Mouse (Mus musculus): Measurements from ENCODE around the gene Wdr90. TPM values are rescaled to one million over a fixed set of nuclear protein-coding genes. Genes with fewer than 3 reads are reported as not detected.

Gene Wdr90
- total and polyA plus RNA-seq, 3 experiments = 1.2 to 8.5 (median 1.3) TPM

GRCm38 (mm10) chr17:25829558-25830017 lies 31.7 kb downstream of the Wdr90 start:
- H3K79me2 ChIP-seq (replicated peaks; ENCODE audit: control insufficient read depth, insufficient read depth, low read length) = no peaks in the 10 kb centered on the region; the same call in 1 of the 2 replicates
- intact Hi-C loops (cut with DNase I) = loop anchor here (5.0 kb wide), 1 partner anchor 38 kb away; the partner anchor contains the start of gene Mcrip2
- peaks cover 12% of the 10 kb centered on the region for H3K4me1 ChIP-seq (ENCODE audit: control insufficient read depth, insufficient read depth, low read length)
- H3K27me3 ChIP-seq (ENCODE audit: control insufficient read depth, insufficient read depth, low read length) = no peaks in the 10 kb centered on the region
- peak overlapping the region; percentile 85; the same call in 1 of the 2 replicates for H3K9ac ChIP-seq (ENCODE audit: low read depth, low read length)
- TF ChIP-seq POLR2A (IDR thresholded peaks at IDR 0.05; ENCODE audit: insufficient read depth, low read depth, low read length) (0 out of 2 replicates have a peak, but pooled peaks have one; percentile 19), EP300 (IDR thresholded peaks at IDR 0.05; ENCODE audit: insufficient read depth, low read depth, low read length) (no peak)
- peak overlapping the region; percentile 83 for H3K4me3 ChIP-seq
- H3K36me3 ChIP-seq (ENCODE audit: control insufficient read depth, insufficient read depth, low read length) = no peaks in the 10 kb centered on the region; the same call in 1 of the 2 replicates
- H3K27ac ChIP-seq = no peak overlapping the region
- 33% methylated on average over 8 of the region's 8 CpGs for WGBS
- DNase-seq = no peak

GRCm38 (mm10) chr17:25828712-25829557 lies 32.4 kb downstream of the Wdr90 start, which contains the start of gene Jmjd8:
TSS of gene Jmjd8 (plus strand) at chr17:25828867.
- TF ChIP-seq EP300 (IDR thresholded peaks at IDR 0.05; ENCODE audit: insufficient read depth, low read depth, low read length) = no peak
- peak; percentile 58 for TF ChIP-seq CTCF (IDR thresholded peaks at IDR 0.05)
- TF ChIP-seq POLR2A (IDR thresholded peaks at IDR 0.05; ENCODE audit: insufficient read depth, low read depth, low read length) = peak; percentile 84
- intact Hi-C loops (cut with DNase I) = no loop called here
- no peaks in the 10 kb centered on the region; the same call in 1 of the 2 replicates for H3K36me3 ChIP-seq (ENCODE audit: control insufficient read depth, insufficient read depth, low read length)
- peak within 1 kb of the TSS; percentile 83 for H3K4me3 ChIP-seq
- peak; percentile 85 to 86 for DNase-seq
- no peaks in the 10 kb centered on the region; the same call in 1 of the 2 replicates for H3K79me2 ChIP-seq (replicated peaks; ENCODE audit: control insufficient read depth, insufficient read depth, low read length)
- peaks cover 16% of the 10 kb centered on the region for H3K4me1 ChIP-seq (ENCODE audit: control insufficient read depth, insufficient read depth, low read length)
- WGBS = under 1% methylated on average over 32 of the region's 32 CpGs
- H3K27me3 ChIP-seq (ENCODE audit: control insufficient read depth, insufficient read depth, low read length) = no peaks in the 10 kb centered on the region
- H3K27ac ChIP-seq = peak within 1 kb of the TSS; percentile 81
- peak within 1 kb of the TSS; percentile 85 for H3K9ac ChIP-seq (ENCODE audit: low read depth, low read length)

DNA sequence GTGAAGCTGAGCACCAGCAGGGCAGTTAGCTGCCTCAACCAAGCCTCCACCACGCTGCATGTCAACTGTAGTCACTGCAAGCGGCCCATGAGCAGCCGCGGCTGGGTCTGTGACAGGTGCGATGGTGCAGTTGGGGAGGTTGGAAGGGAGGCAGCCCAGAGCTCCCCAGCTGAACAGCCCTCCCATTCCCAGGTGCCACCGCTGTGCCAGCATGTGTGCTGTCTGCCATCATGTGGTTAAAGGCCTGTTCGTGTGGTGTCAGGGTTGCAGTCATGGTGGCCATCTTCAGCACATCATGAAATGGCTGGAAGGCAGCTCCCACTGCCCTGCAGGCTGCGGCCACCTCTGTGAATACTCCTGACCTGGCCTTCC lies 33.1 kb downstream of the Wdr90 start:
- H3K4me1 ChIP-seq (ENCODE audit: control insufficient read depth, insufficient read depth, low read length) = peaks cover 17% of the 10 kb centered on the region
- DNase-seq = no peak
- no peak overlapping the region for H3K9ac ChIP-seq (ENCODE audit: low read depth, low read length)
- H3K27ac ChIP-seq = peak overlapping the region; percentile 81
- intact Hi-C loops (cut with DNase I) = no loop called here
- 86% methylated on average over 8 of the region's 8 CpGs for WGBS
- H3K27me3 ChIP-seq (ENCODE audit: control insufficient read depth, insufficient read depth, low read length) = no peaks in the 10 kb centered on the region
- peak overlapping the region; percentile 83 for H3K4me3 ChIP-seq
- no peaks in the 10 kb centered on the region; the same call in 1 of the 2 replicates for H3K79me2 ChIP-seq (replicated peaks; ENCODE audit: control insufficient read depth, insufficient read depth, low read length)
- no peaks in the 10 kb centered on the region; the same call in 1 of the 2 replicates for H3K36me3 ChIP-seq (ENCODE audit: control insufficient read depth, insufficient read depth, low read length)
- TF ChIP-seq POLR2A (IDR thresholded peaks at IDR 0.05; ENCODE audit: insufficient read depth, low read depth, low read length) (no peak), EP300 (IDR thresholded peaks at IDR 0.05; ENCODE audit: insufficient read depth, low read depth, low read length) (no peak), CTCF (IDR thresholded peaks at IDR 0.05) (no peak)

DNA sequence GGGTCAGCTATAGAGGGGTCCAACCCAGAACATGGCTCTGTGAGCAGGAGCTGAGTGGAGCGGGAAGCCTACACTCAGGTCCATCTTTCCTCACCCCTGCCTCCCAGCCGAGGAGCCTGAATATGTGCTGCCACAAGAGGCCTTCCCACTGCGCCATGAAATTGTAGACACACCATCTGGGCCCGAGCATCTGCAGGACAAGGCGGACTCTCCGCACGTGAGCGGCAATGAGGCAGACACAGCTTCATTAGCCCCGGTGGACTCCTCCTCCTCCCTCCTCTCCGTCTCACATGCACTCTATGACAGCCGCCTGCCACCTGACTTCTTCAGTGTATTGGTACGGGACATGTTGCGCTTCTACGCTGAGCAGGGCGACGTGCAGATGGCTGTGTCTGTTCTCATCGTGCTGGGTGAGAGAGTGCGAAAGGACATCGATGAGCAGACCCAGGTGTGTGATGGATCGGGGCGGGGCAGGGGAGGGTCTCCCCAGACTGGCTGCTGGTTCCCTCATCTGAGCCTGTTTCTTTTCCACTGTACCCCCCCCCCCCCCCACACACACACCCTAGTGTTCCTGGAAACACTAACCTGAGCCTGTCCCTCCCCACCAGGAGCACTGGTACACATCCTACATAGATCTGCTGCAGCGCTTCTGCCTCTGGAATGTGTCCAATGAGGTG lies 33.6 kb downstream of the Wdr90 start:
- Histone ChIP-seq H3K27me3 (ENCODE audit: control insufficient read depth, insufficient read depth, low read length) (no peaks in the 10 kb centered on the region), H3K4me1 (ENCODE audit: control insufficient read depth, insufficient read depth, low read length) (peaks cover 17% of the 10 kb centered on the region), H3K79me2 (replicated peaks; ENCODE audit: control insufficient read depth, insufficient read depth, low read length) (no peaks in the 10 kb centered on the region; the same call in 1 of the 2 replicates), H3K27ac (no peak overlapping the region), H3K36me3 (ENCODE audit: control insufficient read depth, insufficient read depth, low read length) (no peaks in the 10 kb centered on the region; the same call in 1 of the 2 replicates), H3K4me3 (no peak overlapping the region), H3K9ac (ENCODE audit: low read depth, low read length) (no peak overlapping the region)
- peak in 1 of 2 experiments; percentile 18 for DNase-seq
- TF ChIP-seq CTCF (IDR thresholded peaks at IDR 0.05) = no peak
- TF ChIP-seq EP300 (IDR thresholded peaks at IDR 0.05; ENCODE audit: insufficient read depth, low read depth, low read length) = no peak
- TF ChIP-seq POLR2A (IDR thresholded peaks at IDR 0.05; ENCODE audit: insufficient read depth, low read depth, low read length) = no peak
- WGBS = 94% methylated on average over 22 of the region's 22 CpGs
- intact Hi-C loops (cut with DNase I) = no loop called here

- DNase-seq = no peak
- no peak overlapping the region for H3K4me3 ChIP-seq
- H3K27me3 ChIP-seq (ENCODE audit: control insufficient read depth, insufficient read depth, low read length) = no peaks in the 10 kb centered on the region
- no peaks in the 10 kb centered on the region; the same call in 1 of the 2 replicates for H3K36me3 ChIP-seq (ENCODE audit: control insufficient read depth, insufficient read depth, low read length)
- no peaks in the 10 kb centered on the region; the same call in 1 of the 2 replicates for H3K79me2 ChIP-seq (replicated peaks; ENCODE audit: control insufficient read depth, insufficient read depth, low read length)
- no peak for TF ChIP-seq CTCF (IDR thresholded peaks at IDR 0.05)
- TF ChIP-seq EP300 (IDR thresholded peaks at IDR 0.05; ENCODE audit: insufficient read depth, low read depth, low read length) = no peak
- no peak for TF ChIP-seq POLR2A (IDR thresholded peaks at IDR 0.05; ENCODE audit: insufficient read depth, low read depth, low read length)
- WGBS = 94% methylated on average over 13 of the region's 13 CpGs
- H3K9ac ChIP-seq (ENCODE audit: low read depth, low read length) = no peak overlapping the region
- peaks cover 16% of the 10 kb centered on the region for H3K4me1 ChIP-seq (ENCODE audit: control insufficient read depth, insufficient read depth, low read length)
- intact Hi-C loops (cut with DNase I) = no loop called here
- H3K27ac ChIP-seq = no peak overlapping the region
These were observed 34.3 kb downstream of the Wdr90 start for GRCm38 (mm10) chr17:25827011-25827410.

All from heart, adult 2 months (tissue).